Mouse (Mus musculus): ENCODE data around the gene Dusp27. TPM values are rescaled to one million over a fixed set of nuclear protein-coding genes. Genes with fewer than 3 reads are reported as not detected.

Dusp27 gene
- polyA plus RNA-seq, 1 experiment from 2014 or later = 1.0 TPM

DNA sequence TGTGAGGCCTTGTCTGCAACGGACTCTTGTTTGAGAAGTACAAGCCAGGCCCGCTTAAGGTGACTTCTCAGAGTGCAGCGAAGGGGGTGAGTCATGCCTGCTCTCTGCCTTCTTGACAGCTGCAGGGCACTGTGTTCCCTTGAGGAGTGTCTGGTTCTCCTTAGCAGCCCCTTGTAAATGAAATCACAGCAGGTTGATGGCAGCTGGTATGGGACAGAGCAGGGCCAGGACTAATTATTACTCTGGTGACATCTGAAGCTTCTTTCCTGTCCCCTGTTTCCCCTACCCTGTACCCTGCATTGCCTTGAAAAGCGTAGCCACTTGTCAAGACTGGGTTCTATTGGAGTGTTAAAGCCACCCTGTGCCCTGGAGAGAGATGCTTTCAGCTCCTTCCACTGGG, 38.0 kb downstream of the Dusp27 start:
- no peaks in the 10 kb centered on the region for H3K9me3 ChIP-seq (replicated peaks)
- H3K9ac ChIP-seq = no peak overlapping the region
- WGBS = 53% methylated on average over 4 of the region's 4 CpGs
- no peak overlapping the region for H3K27ac ChIP-seq
- H3K36me3 ChIP-seq = no peaks in the 10 kb centered on the region
- no peak for ATAC-seq (replicated peaks; ENCODE audit: low FRiP score)
- H3K27me3 ChIP-seq = no peaks in the 10 kb centered on the region
- H3K4me2 ChIP-seq = no peak overlapping the region
- no peaks in the 10 kb centered on the region for H3K4me1 ChIP-seq
- no peak overlapping the region for H3K4me3 ChIP-seq (replicated peaks)

DNA sequence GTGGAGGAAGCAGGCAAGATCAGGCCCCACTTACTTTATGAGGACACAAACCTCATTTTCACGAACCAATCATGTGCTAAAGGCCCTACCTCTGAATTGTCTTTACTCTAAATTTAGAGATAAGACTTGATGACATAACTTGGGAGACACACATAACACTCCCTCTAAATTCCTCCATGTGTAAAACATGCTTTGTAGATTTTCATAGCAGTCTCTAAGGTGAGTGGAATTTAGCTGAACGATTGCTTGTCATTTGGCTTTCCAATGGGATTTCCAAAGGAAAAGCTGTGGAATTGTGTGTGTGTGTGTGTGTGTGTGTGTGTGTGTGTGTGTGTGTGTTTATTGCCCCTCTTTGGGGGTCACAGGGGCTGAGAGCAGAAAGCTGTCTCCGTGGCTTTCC, 38.4 kb downstream of the Dusp27 start:
- Histone ChIP-seq H3K4me2 (no peak overlapping the region), H3K27ac (no peak overlapping the region)
- no peak for ATAC-seq (replicated peaks; ENCODE audit: low FRiP score)

DNA sequence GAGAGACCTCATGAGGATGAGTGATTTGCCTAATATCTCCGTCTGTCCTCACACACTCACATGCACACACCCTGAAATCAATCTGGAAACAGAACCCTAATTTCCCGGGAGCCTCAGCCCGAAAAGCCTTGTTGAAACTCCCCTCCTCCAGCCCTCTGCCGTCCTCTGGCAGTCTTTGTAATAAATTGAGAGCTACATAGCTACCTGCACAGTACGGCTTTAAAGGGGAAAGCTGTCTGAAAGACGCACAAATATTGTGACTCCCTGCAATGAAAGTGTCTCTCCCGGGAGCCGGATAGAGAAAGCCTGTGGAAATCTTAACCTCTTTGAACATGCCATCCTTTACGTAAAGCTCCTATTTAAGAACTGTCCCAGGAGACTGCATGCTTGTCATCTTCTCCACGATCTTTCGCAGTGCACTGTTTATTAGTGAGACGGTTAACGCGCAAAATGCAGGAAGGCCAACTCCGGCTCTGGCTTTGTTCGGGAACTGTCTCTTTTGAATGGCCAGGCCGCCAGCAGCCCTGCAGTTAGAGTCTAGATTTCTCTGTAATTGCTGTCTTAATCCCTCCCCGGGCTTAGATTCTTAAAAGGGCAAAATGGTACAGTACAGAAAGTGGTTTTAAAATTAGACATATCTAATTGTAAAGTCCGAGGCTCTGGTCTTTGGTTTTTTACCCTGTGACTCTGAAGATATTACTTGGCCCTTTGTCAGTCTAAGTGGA, 39.1 kb downstream of the Dusp27 start:
- ATAC-seq (replicated peaks; ENCODE audit: low FRiP score) = no peak
- Histone ChIP-seq H3K4me1 (no peaks in the 10 kb centered on the region), H3K9ac (no peak overlapping the region), H3K27me3 (no peaks in the 10 kb centered on the region), H3K9me3 (replicated peaks) (no peaks in the 10 kb centered on the region), H3K4me3 (replicated peaks) (no peak overlapping the region), H3K27ac (no peak overlapping the region), H3K36me3 (no peaks in the 10 kb centered on the region), H3K4me2 (no peak overlapping the region)
- WGBS = 67% methylated on average over 19 of the region's 19 CpGs

More for the DNA sequence above, 38.4 kb downstream of the Dusp27 start:
- H3K9ac ChIP-seq = no peak overlapping the region
- H3K4me3 ChIP-seq (replicated peaks) = no peak overlapping the region
- no peaks in the 10 kb centered on the region for H3K9me3 ChIP-seq (replicated peaks)
- 63% methylated on average over 3 of the region's 3 CpGs for WGBS
- no peaks in the 10 kb centered on the region for H3K36me3 ChIP-seq
- H3K27me3 ChIP-seq = no peaks in the 10 kb centered on the region
- H3K4me1 ChIP-seq = no peaks in the 10 kb centered on the region

DNA sequence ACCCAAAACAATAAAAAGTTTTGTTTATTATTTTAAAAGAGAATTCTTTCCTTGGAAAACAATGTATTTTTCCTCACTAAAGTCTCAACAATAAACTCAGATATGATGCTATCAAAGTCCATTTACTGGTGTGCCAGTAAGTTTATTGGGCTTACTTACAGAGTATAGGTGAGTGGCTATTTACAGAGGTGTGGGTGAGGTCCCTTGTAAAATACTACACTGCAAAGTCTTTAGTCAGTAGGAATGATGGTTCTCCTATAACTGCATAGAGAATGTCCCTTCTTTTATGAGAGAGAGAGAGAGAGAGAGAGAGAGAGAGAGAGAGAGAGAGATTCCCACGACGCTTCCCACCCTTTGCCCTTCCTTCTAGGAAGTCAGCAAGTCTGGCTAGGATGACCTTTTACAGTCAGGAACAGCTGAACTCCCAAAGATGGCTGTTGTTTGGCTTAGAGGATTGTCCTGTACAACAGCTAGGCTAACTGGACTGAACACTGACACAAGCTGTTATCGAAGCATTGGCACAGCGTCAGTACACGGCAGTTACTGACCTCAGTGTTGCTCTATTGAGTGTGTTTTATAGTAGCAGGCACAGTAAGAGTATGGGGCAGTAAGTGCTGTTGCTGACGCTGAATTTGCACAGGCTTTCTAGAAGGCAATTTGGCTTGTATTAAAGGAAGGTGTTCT, 50.5 kb downstream of the Dusp27 start:
- H3K4me3 ChIP-seq (replicated peaks) = no peak overlapping the region
- no peak for ATAC-seq (replicated peaks; ENCODE audit: low FRiP score)
- no peaks in the 10 kb centered on the region for H3K27me3 ChIP-seq
- 63% methylated on average over 6 of the region's 6 CpGs for WGBS
- H3K27ac ChIP-seq = no peak overlapping the region
- no peaks in the 10 kb centered on the region for H3K9me3 ChIP-seq (replicated peaks)
- no peaks in the 10 kb centered on the region for H3K4me1 ChIP-seq
- no peak overlapping the region for H3K9ac ChIP-seq
- no peak overlapping the region for H3K4me2 ChIP-seq
- H3K36me3 ChIP-seq = no peaks in the 10 kb centered on the region

DNA sequence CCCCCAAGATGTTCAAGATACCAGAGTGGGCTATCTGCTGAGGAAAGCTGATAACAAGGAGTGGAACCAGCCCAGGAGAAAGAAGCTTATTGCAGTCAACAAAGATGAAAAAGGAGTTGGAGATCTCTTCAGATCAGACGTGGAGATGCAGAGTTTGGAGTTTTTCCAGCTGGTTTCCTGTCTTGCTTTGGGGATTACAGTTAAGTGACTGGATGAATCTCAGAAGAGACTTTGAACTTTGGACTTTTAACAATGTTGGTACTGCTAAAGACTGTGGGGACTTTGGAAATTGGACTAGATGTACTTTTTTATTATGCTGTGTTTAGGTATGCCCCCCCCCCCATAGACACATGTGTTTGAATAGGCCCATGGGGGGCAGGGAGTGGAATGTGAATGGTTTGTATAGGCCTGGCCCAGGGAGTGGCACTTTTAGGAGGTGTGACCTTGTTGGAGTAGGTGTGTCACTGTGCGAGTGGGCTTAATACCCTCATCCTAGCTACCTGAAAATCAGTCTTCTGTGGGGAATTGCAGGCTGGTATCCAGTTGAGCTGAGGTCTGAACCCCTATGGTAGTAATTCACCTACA, 59.8 kb downstream of the Dusp27 start:
- H3K36me3 ChIP-seq = no peaks in the 10 kb centered on the region
- H3K4me2 ChIP-seq = no peak overlapping the region
- no peak overlapping the region for H3K4me3 ChIP-seq (replicated peaks)
- 65% methylated on average over 2 of the region's 2 CpGs for WGBS
- no peaks in the 10 kb centered on the region for H3K27me3 ChIP-seq
- no peak overlapping the region for H3K27ac ChIP-seq
- H3K9me3 ChIP-seq (replicated peaks) = no peaks in the 10 kb centered on the region
- no peak for ATAC-seq (replicated peaks; ENCODE audit: low FRiP score)
- no peaks in the 10 kb centered on the region for H3K4me1 ChIP-seq
- no peak overlapping the region for H3K9ac ChIP-seq

DNA sequence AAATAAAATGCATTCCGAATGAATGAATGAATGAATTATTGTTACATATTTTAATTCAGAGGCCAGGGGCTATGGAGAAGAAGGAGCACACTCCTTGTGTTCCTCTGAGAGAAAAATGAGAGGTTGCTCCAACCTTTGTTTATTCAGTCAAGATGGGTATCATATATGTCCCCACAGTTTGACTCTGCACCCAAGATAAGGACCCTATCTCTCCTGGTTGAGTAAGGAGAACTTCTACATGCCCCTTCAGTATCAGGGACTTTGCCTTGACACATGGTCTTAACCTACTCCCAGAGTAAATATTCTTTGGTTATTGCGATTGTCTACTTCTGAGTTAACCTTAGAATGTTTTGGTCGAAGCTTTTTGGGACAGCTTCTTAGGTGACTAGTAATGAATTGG, 63.9 kb downstream of the Dusp27 start:
- ATAC-seq (replicated peaks; ENCODE audit: low FRiP score) = no peak
- H3K4me1 ChIP-seq = no peaks in the 10 kb centered on the region
- H3K9me3 ChIP-seq (replicated peaks) = no peaks in the 10 kb centered on the region
- no peak overlapping the region for H3K9ac ChIP-seq
- no peak overlapping the region for H3K4me3 ChIP-seq (replicated peaks)
- WGBS = 90% methylated on average over 3 of the region's 3 CpGs
- H3K36me3 ChIP-seq = no peaks in the 10 kb centered on the region
- H3K27me3 ChIP-seq = no peaks in the 10 kb centered on the region
- no peak overlapping the region for H3K27ac ChIP-seq
- H3K4me2 ChIP-seq = no peak overlapping the region

DNA sequence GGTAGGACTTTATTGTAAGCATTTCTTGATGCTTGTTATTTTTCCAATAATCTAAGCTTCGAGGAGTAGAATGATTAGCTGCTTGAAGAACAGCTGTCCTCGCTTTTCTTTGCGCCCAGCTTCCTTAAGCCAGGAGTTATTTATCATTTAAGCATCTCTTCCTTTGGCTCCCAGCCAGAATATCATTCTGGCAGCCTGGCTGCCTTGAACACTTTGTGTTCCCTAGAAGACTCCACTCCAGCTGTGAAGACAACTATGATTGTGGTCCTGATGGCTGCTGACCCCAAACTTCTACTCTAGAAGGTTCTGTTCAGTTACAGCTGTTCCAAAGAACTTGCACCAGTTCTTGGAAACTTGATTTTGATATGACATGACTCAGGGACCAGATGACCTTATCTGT, 66.2 kb downstream of the Dusp27 start:
- no peaks in the 10 kb centered on the region for H3K4me1 ChIP-seq
- H3K9ac ChIP-seq = no peak overlapping the region
- H3K36me3 ChIP-seq = no peaks in the 10 kb centered on the region
- H3K4me3 ChIP-seq (replicated peaks) = no peak overlapping the region
- peaks cover 5% of the 10 kb centered on the region; the same call in 1 of the 2 replicates for H3K27me3 ChIP-seq
- H3K4me2 ChIP-seq = no peak overlapping the region
- no peak overlapping the region for H3K27ac ChIP-seq
- no peaks in the 10 kb centered on the region for H3K9me3 ChIP-seq (replicated peaks)
- ATAC-seq (replicated peaks; ENCODE audit: low FRiP score) = no peak
- WGBS = 54% methylated on average over 3 of the region's 3 CpGs

DNA sequence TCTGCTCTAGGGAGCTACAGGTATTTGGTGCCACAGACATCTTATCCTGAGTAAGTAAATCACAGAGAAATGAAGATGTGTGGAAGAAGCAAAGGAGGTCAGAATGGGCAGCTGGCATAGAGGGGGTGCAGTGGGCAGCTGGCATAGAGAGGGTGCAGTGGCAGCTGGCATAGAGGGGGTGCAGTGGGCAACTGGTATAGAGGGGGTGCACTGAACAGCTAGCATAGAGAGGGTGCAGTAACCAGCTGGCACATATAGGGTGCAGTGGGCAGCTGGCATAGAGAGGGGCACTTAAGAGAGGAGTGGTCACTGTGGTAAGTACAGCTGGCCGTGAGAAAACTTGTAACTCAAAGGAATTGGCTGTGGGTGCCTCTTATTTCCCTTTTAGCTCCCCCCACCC, 67.3 kb downstream of the Dusp27 start:
- H3K9me3 ChIP-seq (replicated peaks) = no peaks in the 10 kb centered on the region
- no peak for ATAC-seq (replicated peaks; ENCODE audit: low FRiP score)
- H3K4me1 ChIP-seq = no peaks in the 10 kb centered on the region
- H3K27me3 ChIP-seq = peaks cover 8% of the 10 kb centered on the region; the same call in 1 of the 2 replicates
- WGBS = 62% methylated on average over 1 of the region's 1 CpGs
- no peak overlapping the region for H3K9ac ChIP-seq
- H3K4me2 ChIP-seq = no peak overlapping the region
- no peak overlapping the region for H3K27ac ChIP-seq
- no peaks in the 10 kb centered on the region for H3K36me3 ChIP-seq
- no peak overlapping the region for H3K4me3 ChIP-seq (replicated peaks)

DNA sequence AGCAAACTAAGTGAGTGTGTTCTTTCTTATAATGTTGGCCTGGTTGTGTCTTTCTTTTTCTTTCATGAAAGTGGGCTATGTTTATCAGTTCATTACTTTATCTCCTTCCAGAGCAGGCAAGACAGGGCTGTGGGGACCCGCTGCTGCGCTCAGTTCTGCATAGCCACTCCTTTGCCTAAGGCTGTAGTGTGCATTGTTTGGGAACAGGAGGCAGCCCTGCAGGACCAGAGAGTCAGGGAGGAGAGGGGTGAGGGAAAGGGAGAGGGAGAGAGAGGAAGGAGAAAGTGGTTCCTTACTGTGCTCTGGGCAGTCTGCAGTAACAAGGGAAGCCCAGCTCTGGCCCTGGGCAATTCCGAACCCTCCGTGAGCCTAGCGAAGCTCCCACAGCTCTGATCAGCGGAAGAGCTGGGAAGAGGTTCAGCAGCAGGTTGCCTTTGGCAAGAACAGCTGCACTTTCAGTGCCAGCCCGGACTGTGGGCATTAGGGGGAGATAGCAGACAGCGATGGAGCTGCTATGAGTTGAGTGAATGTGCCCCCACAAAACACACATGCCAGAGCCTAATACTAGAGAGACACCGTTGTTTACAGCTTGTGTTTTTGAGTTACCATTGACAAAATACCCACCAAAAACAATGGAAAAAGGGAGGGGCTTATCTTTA, 71.5 kb downstream of the Dusp27 start:
- 47% methylated on average over 9 of the region's 9 CpGs for WGBS
- peaks cover 10% of the 10 kb centered on the region; the same call in 1 of the 2 replicates for H3K27me3 ChIP-seq
- ATAC-seq (replicated peaks; ENCODE audit: low FRiP score) = no peak
- no peak overlapping the region for H3K4me3 ChIP-seq (replicated peaks)
- H3K9me3 ChIP-seq (replicated peaks) = no peaks in the 10 kb centered on the region
- peaks cover 7% of the 10 kb centered on the region; the same call in 1 of the 2 replicates for H3K4me1 ChIP-seq
- H3K27ac ChIP-seq = no peak overlapping the region
- H3K4me2 ChIP-seq = no peak overlapping the region
- H3K36me3 ChIP-seq = no peaks in the 10 kb centered on the region
- no peak overlapping the region for H3K9ac ChIP-seq

DNA sequence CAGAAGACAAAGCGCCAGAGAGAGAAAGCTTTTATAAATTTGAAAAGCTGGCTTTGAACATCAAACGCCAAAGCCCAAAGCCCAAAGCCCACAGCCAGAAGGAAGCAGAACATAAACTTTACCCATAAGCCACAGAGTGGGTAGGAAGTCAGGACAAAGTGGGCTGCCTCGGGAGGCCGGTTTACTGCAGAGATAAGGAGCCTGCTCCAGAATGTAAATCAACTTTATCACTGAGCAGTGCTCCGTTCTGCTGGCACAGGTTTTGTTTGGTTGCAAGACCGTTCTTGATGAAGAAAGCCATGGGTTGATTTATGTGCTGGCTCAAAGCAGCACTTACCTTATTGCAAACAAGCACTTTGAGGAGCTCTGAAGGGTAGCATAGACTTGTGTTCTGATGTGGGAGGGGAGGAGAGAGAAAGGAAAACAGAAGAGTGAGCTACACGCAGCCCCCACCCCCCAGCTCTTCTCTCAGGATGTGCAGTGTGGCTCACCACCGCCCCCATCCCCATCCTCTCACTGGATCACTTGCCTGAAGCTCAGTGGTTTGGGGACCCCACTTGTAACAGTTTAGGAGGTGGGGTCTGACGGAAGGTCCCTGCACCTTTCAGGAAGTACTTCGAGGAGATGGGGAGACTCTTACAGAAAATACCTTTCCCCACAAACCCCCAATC, 74.3 kb downstream of the Dusp27 start:
- no peaks in the 10 kb centered on the region for H3K9me3 ChIP-seq (replicated peaks)
- peak overlapping the region; percentile 23 for H3K4me2 ChIP-seq
- peaks cover 19% of the 10 kb centered on the region for H3K4me1 ChIP-seq
- ATAC-seq (replicated peaks; ENCODE audit: low FRiP score) = no peak
- no peak overlapping the region for H3K9ac ChIP-seq
- 23% methylated on average over 10 of the region's 10 CpGs for WGBS
- H3K4me3 ChIP-seq (replicated peaks) = no peak overlapping the region
- peaks cover 21% of the 10 kb centered on the region for H3K27me3 ChIP-seq
- H3K27ac ChIP-seq = no peak overlapping the region
- no peaks in the 10 kb centered on the region for H3K36me3 ChIP-seq

DNA sequence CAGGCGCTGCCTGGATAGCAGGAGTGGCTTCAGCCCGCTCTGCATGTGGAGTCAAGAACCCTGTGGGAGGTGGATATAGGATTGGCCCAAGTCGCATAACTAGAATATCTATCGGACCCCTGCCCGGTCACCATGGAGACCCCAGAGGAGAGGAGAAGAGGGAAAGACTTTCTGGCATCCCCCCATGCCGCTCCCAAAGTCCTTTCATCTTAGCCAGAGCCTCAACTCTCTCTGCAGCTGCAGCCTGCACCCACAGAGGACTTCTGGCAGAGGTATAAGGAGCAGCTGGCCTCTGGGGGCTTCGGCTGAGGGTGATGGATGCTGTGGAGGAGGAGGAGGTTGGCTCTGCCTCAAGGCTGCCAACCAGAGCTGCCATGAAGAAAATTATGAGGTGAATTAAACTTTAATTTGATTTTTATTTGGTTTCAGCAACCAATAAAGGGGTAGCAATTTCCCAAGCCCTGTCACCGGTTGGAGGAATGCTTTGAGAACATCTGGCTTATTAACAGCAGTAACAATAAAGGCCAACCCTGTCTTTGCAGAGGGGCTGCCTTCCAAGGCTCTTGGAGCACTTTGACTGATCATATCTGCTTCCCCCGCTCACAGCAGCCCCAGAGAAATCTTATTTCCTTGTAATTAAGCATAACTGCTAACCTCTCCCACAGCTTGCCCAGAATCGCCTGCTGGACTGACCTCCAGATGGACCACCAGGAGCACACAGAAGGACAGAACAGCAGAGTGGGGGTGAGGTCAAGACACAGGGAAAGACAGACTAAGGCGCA, 78.5 kb downstream of the Dusp27 start:
- 11% methylated on average over 11 of the region's 11 CpGs for WGBS
- Histone ChIP-seq H3K4me2 (peak overlapping the region; percentile 90), H3K36me3 (no peaks in the 10 kb centered on the region), H3K27me3 (peaks cover 31% of the 10 kb centered on the region), H3K27ac (no peak overlapping the region), H3K9ac (no peak overlapping the region), H3K4me3 (replicated peaks) (peak overlapping the region; percentile 47), H3K4me1 (peaks cover 42% of the 10 kb centered on the region), H3K9me3 (replicated peaks) (no peaks in the 10 kb centered on the region)
- peak; percentile 38; the same call in 1 of the 2 replicates for ATAC-seq (replicated peaks; ENCODE audit: low FRiP score)
